Mouse (Mus musculus): ENCODE data around the gene Gp1ba. TPM values are rescaled to one million over a fixed set of nuclear protein-coding genes. Genes with fewer than 3 reads are reported as not detected.

Gp1ba gene
- total and polyA plus RNA-seq, 3 experiments = 0.25 to 0.84 TPM; not detected in 1

GRCm38 (mm10) chr11:70654198-70654922 is 15.4 kb downstream of the Gp1ba start, which contains the start of gene Pfn1 (continued):
- TF ChIP-seq TCF12 (IDR thresholded peaks at IDR 0.05; ENCODE audit: low read depth, low read length) = peak; percentile 93
- no peak for TF ChIP-seq ZKSCAN1 (IDR thresholded peaks at IDR 0.05; ENCODE audit: borderline replicate concordance, low read depth, low read length)
- no peak for TF ChIP-seq USF1 (IDR thresholded peaks at IDR 0.05; ENCODE audit: low read depth, low read length)
- peak; percentile 63; the same call in 1 of the 2 replicates for TF ChIP-seq ZMIZ1 (IDR thresholded peaks at IDR 0.05; ENCODE audit: low read depth, low read length)
- peak; percentile 94 for TF ChIP-seq NELFE (IDR thresholded peaks at IDR 0.05; ENCODE audit: low read depth, low read length)
- peak; percentile 11; the same call in 1 of the 2 replicates for TF ChIP-seq MEF2A (IDR thresholded peaks at IDR 0.05; ENCODE audit: borderline replicate concordance, low read depth, low read length)

GRCm38 (mm10) chr11:70654923-70655570 is 16.1 kb downstream of the Gp1ba start:
- dilution Hi-C loops (cut with MboI; ENCODE audit: extremely low pct_ligation_motif_present, extremely low pct_unique_long_range_greater_than_20kb, low sequenced_read_pairs) = no loop called here
- in situ Hi-C loops (cut with MboI; ENCODE audit: low pct_ligation_motif_present, low pct_unique_long_range_greater_than_20kb, low sequenced_read_pairs) = no loop called here
- Histone ChIP-seq H3K4me1 (ENCODE audit: control insufficient read depth in 1 of 2, insufficient read depth in 2 of 2) (peaks cover 14 to 50% of the 10 kb centered on the region in 2 experiments), H3K27ac (ENCODE audit: insufficient read depth, low read depth) (peak overlapping the region; percentile 95), H3K36me3 (replicated peaks in 1 of 2; ENCODE audit: control insufficient read depth in 1 of 2, insufficient read depth in 1 of 2, low read length in 1 of 2) (peaks cover 25 to 48% of the 10 kb centered on the region in 2 experiments), H3K4me3 (replicated peaks in 1 of 3; ENCODE audit: low read depth in 2 of 3, low read length in 2 of 3, poor library complexity in 1 of 3) (peak overlapping the region; percentile 65 to 78 (median 69)), H3K27me3 (replicated peaks) (no peaks in the 10 kb centered on the region), H3K9ac (ENCODE audit: insufficient read depth, low read depth) (peak overlapping the region; percentile 90), H3K79me2 (replicated peaks; ENCODE audit: control insufficient read depth, extremely low read depth, insufficient read depth, poor library complexity, severe bottlenecking) (peaks cover 43% of the 10 kb centered on the region), H3K9me3 (replicated peaks; ENCODE audit: low read length) (no peaks in the 10 kb centered on the region), H3K4me2 (ENCODE audit: insufficient read depth, low read depth, poor library complexity, severe bottlenecking) (peak overlapping the region; percentile 62)
- DNase-seq (ENCODE audit: extremely low read depth) = peak; percentile 87
- TF ChIP-seq E2F4 (IDR thresholded peaks at IDR 0.05; ENCODE audit: insufficient replicate concordance, low read depth, low read length) = peak; percentile 83; the same call in 1 of the 2 replicates
- peak; percentile 87 for TF ChIP-seq TCF12 (IDR thresholded peaks at IDR 0.05; ENCODE audit: low read depth, low read length)
- TF ChIP-seq GABPA (IDR thresholded peaks at IDR 0.05; ENCODE audit: insufficient replicate concordance, low read depth, low read length) = 0 out of 2 replicates have a peak, but pooled peaks have one; percentile 6
- no peak; the same call in 1 of the 2 replicates for TF ChIP-seq MAFK (IDR thresholded peaks at IDR 0.05; ENCODE audit: insufficient replicate concordance, low read length)
- TF ChIP-seq EP300 (IDR thresholded peaks at IDR 0.05; ENCODE audit: low read length) = peak; percentile 51
- TF ChIP-seq USF2 (conservative IDR thresholded peaks at IDR 0.05; ENCODE audit: low read depth, low read length) = no peak
- 0 out of 2 replicates have a peak, but pooled peaks have one; percentile 78 for TF ChIP-seq RCOR1 (conservative IDR thresholded peaks at IDR 0.05; ENCODE audit: low read depth, low read length)
- 0 out of 2 replicates have a peak, but pooled peaks have one; percentile 41 for TF ChIP-seq UBTF (IDR thresholded peaks at IDR 0.05; ENCODE audit: low read depth, low read length)
- peak; percentile 93 for TF ChIP-seq SIN3A (IDR thresholded peaks at IDR 0.05; ENCODE audit: low read length)
- no peak; the same call in 1 of the 2 replicates for TF ChIP-seq MEF2A (IDR thresholded peaks at IDR 0.05; ENCODE audit: borderline replicate concordance, low read depth, low read length)
- peak; percentile 36; the same call in 1 of the 2 replicates for TF ChIP-seq POLR2A (IDR thresholded peaks at IDR 0.05; ENCODE audit: low read depth, low read length)
- TF ChIP-seq NRF1 (IDR thresholded peaks at IDR 0.05; ENCODE audit: low read depth, low read length) = peak; percentile 94
- TF ChIP-seq MXI1 (IDR thresholded peaks at IDR 0.05; ENCODE audit: low read depth, low read length) = peak; percentile 87
- peak; percentile 17 for TF ChIP-seq ETS1 (conservative IDR thresholded peaks at IDR 0.05; ENCODE audit: low read depth, low read length)
- TF ChIP-seq HCFC1 (IDR thresholded peaks at IDR 0.05; ENCODE audit: low read depth, low read length) = peak; percentile 23; the same call in 1 of the 2 replicates
- peak; percentile 59; the same call in 1 of the 2 replicates for TF ChIP-seq ELF1 (IDR thresholded peaks at IDR 0.05; ENCODE audit: low read depth, low read length)
- peak; percentile 63 for TF ChIP-seq IRF4 (IDR thresholded peaks at IDR 0.05; ENCODE audit: low read depth, low read length)
- TF ChIP-seq MAZ (IDR thresholded peaks at IDR 0.05; ENCODE audit: low read depth, low read length) = no peak; the same call in 1 of the 2 replicates
- no peak for TF ChIP-seq KAT2A (IDR thresholded peaks at IDR 0.05; ENCODE audit: insufficient replicate concordance, low read length)
- TF ChIP-seq MAX (IDR thresholded peaks at IDR 0.05; ENCODE audit: low read length) = peak; percentile 79; the same call in 1 of the 2 replicates
- peak; percentile 92 for TF ChIP-seq BHLHE40 (IDR thresholded peaks at IDR 0.05; ENCODE audit: low read depth, low read length)
- TF ChIP-seq CHD1 (IDR thresholded peaks at IDR 0.05; ENCODE audit: low read depth, low read length) = peak; percentile 95
- TF ChIP-seq SMC3 (IDR thresholded peaks at IDR 0.05; ENCODE audit: low read depth, low read length) = no peak
- no peak for TF ChIP-seq CTCF (conservative IDR thresholded peaks at IDR 0.05 in 1 of 2, IDR thresholded peaks at IDR 0.05 in 1 of 2; ENCODE audit: low read depth in 2 of 2, low read length in 2 of 2)
- peak; percentile 57 for TF ChIP-seq TBP (conservative IDR thresholded peaks at IDR 0.05; ENCODE audit: low read depth, low read length)
- TF ChIP-seq NELFE (IDR thresholded peaks at IDR 0.05; ENCODE audit: low read depth, low read length) = peak; percentile 96
- peak; percentile 86 for TF ChIP-seq MYC (IDR thresholded peaks at IDR 0.05; ENCODE audit: low read depth, low read length)
- TF ChIP-seq ZNF384 (IDR thresholded peaks at IDR 0.05; ENCODE audit: low read depth, low read length) = peak; percentile 5; the same call in 1 of the 2 replicates
- TF ChIP-seq RAD21 (IDR thresholded peaks at IDR 0.05; ENCODE audit: low read depth, low read length) = no peak
- no peak; the same call in 1 of the 2 replicates for TF ChIP-seq ZKSCAN1 (IDR thresholded peaks at IDR 0.05; ENCODE audit: borderline replicate concordance, low read depth, low read length)
- TF ChIP-seq ZMIZ1 (IDR thresholded peaks at IDR 0.05; ENCODE audit: low read depth, low read length) = peak; percentile 95

Measured in CH12.LX (cell line).